Mouse (Mus musculus) stomach, embryonic 16.5 days (tissue): ENCODE measurements around the gene Aimp2. TPM values are rescaled to one million over a fixed set of nuclear protein-coding genes. Genes with fewer than 3 reads are reported as not detected.

Experiments
- ATAC-seq: fragments of 200-750 bp; cut with Nextera tagmentation; 2 replicates; pipeline ENCODE4 v1.8.0; 2017; ENCODE audit warnings: moderate number of reproducible peaks, moderate TSS enrichment; ENCODE audit not compliant: insufficient read depth, low FRiP score
- H3K27ac ChIP-seq: fragments of 300-500 bp; sonication (generic); 2 replicates; pipeline ENCODE4 v1.5.1; 2014; ENCODE audit warnings: low read length
- H3K27me3 ChIP-seq: fragments of 300-500 bp; sonication (generic); 2 replicates; pipeline ENCODE4 v1.6.1; 2014; ENCODE audit warnings: low read length, control low read depth, mixed read lengths; ENCODE audit not compliant: control insufficient read depth, insufficient read depth
- H3K36me3 ChIP-seq: fragments of 300-500 bp; sonication (generic); 2 replicates; pipeline ENCODE4 v1.6.1; 2014; ENCODE audit warnings: low read length; ENCODE audit not compliant: control insufficient read depth, insufficient read depth
- H3K4me1 ChIP-seq: fragments of 300-500 bp; sonication (generic); 2 replicates; pipeline ENCODE4 v1.6.1; 2014; ENCODE audit warnings: low read length, control low read depth, mixed read lengths; ENCODE audit not compliant: control insufficient read depth, insufficient read depth
- H3K4me2 ChIP-seq: fragments of 300-500 bp; sonication (generic); 2 replicates; pipeline ENCODE4 v1.6.1; 2014; ENCODE audit warnings: low read depth, low read length, mixed read lengths
- H3K4me3 ChIP-seq: fragments of 300-500 bp; sonication (generic); replicated peaks from 2 replicates; pipeline ENCODE4 v1.5.1; 2014; ENCODE audit warnings: mild to moderate bottlenecking, low read length
- H3K9ac ChIP-seq: fragments of 300-500 bp; sonication (generic); 2 replicates; pipeline ENCODE4 v1.6.1; 2014; ENCODE audit warnings: low read length
- H3K9me3 ChIP-seq: fragments of 300-500 bp; sonication (generic); replicated peaks from 2 replicates; pipeline ENCODE4 v1.6.1; 2016; ENCODE audit warnings: low read length, control low read depth; ENCODE audit not compliant: control insufficient read depth
- WGBS: fragments of 180-500 bp; shearing (Covaris S2); extraction: QIAGEN DNeasy Blood & Tissue Kit; methylation state at CpG from one replicate; pipeline ENCODE4 v1.1.7; 2014; 5-methylcytosine and 5-hydroxymethylcytosine counted together
- polyA plus RNA-seq: library from polyadenylated mRNA; unstranded; fragments of >200 nt; fragmentation: Nextera tagmentation; extraction: Ambion mirVana; gene quantifications from 2 replicates; pipeline ENCODE4 v1.2.1, GENCODE M21; 2015

The Aimp2 gene
- polyA plus RNA-seq, 1 experiment from 2014 or later, result 95.8 TPM

DNA sequence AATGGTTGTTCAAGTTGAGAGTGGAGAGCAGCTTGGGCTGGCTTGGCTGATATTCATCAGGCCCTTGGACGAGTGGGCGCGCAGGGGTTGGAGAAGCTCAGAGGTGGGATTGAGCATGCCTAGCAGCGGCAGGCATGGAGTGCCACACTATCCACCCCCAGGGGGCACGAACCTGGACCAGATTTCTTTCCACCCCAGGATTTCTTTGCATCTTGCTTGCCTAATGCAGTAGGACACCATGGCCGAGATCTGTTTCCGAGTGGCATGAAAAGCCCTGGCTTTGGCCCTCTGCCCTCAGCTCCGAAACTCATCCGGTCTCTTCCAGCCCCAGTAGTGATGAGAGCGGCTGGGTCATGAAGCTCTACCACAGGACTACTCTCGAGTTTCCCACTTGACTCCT is 23.8 kb upstream of the Aimp2 start:
- 89% methylated on average over 11 of the region's 11 CpGs for WGBS
- Histone ChIP-seq H3K4me1 (no peaks in the 10 kb centered on the region), H3K27ac (no peak overlapping the region), H3K36me3 (0 out of 2 replicates have a peak, but pooled peaks cover 8% of the 10 kb centered on the region), H3K4me2 (no peak overlapping the region), H3K9ac (no peak overlapping the region), H3K9me3 (no peaks in the 10 kb centered on the region), H3K4me3 (no peak overlapping the region), H3K27me3 (no peaks in the 10 kb centered on the region)
- no peak for ATAC-seq

DNA sequence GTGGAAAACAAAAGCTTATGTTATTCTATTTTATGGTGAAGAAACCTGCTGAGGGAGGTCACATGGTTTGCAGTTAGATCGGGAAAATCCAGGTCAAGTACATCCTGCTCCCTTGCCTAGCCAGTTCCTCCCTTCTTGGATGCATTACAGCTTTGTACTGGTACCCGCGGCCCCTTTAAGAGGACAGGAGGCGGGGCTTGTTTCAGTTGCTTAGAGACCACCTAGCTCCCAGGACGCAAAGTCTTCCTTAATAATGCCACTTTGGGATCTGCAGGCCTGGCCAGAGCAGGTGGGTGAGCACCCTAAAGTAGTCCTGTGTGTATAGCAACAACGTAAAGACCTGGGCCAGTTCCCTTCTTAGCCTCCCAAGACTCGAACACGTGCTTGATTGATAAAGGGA is 23.2 kb upstream of the Aimp2 start, which contains the start of gene Rsph10b:
Gene Rsph10b (plus strand): TSS at position 205 of the 400 bp plus-strand sequence.
- H3K4me3 ChIP-seq, result no peak within 1 kb of the TSS
- H3K27me3 ChIP-seq, result no peaks in the 10 kb centered on the region
- no peak within 1 kb of the TSS for H3K4me2 ChIP-seq
- H3K4me1 ChIP-seq, result no peaks in the 10 kb centered on the region
- no peak within 1 kb of the TSS for H3K9ac ChIP-seq
- ATAC-seq, result no peak
- H3K27ac ChIP-seq, result no peak within 1 kb of the TSS
- H3K9me3 ChIP-seq, result no peaks in the 10 kb centered on the region
- 20% methylated on average over 8 of the region's 8 CpGs for WGBS
- H3K36me3 ChIP-seq, result 0 out of 2 replicates have a peak, but pooled peaks cover 8% of the 10 kb centered on the region

DNA sequence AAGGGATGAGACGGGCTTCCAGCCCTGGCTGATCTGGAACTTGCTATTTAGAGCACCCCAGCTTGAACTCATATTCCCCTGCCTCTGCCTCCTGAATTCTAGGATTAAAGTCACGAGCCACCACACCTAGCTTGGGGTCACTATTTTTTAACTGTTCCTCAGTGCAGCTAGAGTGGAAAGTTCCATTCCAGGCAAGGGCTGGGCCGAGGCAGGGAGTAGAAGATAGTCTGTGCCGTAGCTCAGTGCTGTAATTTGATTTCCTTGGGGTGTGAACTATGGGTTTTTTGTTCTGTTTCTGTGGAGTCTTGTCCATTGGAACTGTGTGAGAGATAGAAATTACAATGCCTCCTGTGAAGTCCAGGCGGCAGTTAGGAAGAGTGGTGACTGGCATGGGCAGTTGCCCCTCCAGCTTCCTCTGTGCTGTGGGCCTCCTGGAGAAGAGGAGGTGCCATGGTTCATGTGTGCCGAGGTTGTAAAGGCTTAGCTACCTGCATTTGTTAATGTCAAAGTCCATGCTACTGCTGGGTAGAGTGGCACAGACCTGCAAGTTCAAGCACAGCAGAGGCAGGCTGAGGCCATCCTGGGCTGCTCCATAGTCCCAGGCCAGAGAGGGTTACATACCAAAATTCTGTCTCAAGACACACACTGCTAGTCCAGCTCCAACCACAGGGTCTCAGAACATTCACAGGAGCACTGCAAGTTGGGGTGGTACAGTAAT is 22.4 kb upstream of the Aimp2 start:
- WGBS, result 77% methylated on average over 6 of the region's 6 CpGs
- Histone ChIP-seq H3K4me1 (no peaks in the 10 kb centered on the region), H3K27me3 (no peaks in the 10 kb centered on the region), H3K36me3 (0 out of 2 replicates have a peak, but pooled peaks cover 8% of the 10 kb centered on the region), H3K9me3 (no peaks in the 10 kb centered on the region), H3K9ac (no peak overlapping the region), H3K4me2 (no peak overlapping the region), H3K27ac (no peak overlapping the region), H3K4me3 (no peak overlapping the region)
- no peak for ATAC-seq

DNA sequence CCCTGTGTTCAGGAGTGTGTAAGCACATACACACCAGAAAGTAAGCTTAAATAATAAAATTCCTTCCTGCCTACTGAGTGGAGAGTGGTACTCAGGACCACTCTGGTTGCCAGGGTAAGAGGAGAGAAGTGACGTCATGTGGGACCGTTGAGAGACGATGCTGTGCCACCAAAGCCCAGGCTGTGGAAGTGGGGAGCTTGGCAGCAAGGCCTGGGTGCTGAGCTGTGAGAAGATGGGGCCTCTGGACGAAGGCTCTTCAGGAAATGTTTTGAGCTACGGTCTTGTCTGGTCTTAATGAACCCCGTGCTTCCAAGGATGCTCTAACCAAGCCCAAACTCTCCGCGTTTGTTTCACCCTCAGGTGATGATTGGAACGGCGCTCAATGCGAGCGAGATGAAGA is 21.0 kb upstream of the Aimp2 start:
- WGBS, result 96% methylated on average over 12 of the region's 12 CpGs
- no peak for ATAC-seq
- Histone ChIP-seq H3K27ac (no peak overlapping the region), H3K9me3 (no peaks in the 10 kb centered on the region), H3K27me3 (no peaks in the 10 kb centered on the region), H3K4me3 (no peak overlapping the region), H3K36me3 (0 out of 2 replicates have a peak, but pooled peaks cover 8% of the 10 kb centered on the region), H3K9ac (no peak overlapping the region), H3K4me1 (no peaks in the 10 kb centered on the region), H3K4me2 (no peak overlapping the region)

DNA sequence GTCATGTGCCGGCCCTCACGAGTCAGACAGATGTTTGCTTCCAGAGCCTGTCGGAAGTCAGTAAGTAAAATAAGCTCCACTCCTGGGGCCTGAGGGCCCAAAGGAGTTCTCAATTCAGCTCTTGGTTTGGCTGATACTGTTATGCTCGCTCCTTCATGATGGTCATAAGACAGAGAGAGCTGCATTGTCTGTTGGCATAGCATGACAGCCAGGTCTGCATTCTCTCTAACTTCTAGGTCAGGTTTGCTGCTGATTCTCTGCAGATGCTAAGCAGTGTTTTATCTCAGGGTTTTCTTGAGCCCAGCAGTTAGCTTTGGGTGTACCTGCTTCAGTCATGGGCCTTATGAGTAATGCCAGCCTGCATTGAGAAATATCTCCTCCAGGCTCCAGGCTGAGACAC is 19.6 kb upstream of the Aimp2 start:
- no peak for ATAC-seq
- no peaks in the 10 kb centered on the region for H3K27me3 ChIP-seq
- no peaks in the 10 kb centered on the region for H3K9me3 ChIP-seq
- no peak overlapping the region for H3K9ac ChIP-seq
- H3K4me2 ChIP-seq, result no peak overlapping the region
- H3K36me3 ChIP-seq, result peaks cover 13% of the 10 kb centered on the region; the same call in 1 of the 2 replicates
- no peak overlapping the region for H3K4me3 ChIP-seq
- no peaks in the 10 kb centered on the region for H3K4me1 ChIP-seq
- WGBS, result 80% methylated on average over 4 of the region's 4 CpGs
- no peak overlapping the region for H3K27ac ChIP-seq

DNA sequence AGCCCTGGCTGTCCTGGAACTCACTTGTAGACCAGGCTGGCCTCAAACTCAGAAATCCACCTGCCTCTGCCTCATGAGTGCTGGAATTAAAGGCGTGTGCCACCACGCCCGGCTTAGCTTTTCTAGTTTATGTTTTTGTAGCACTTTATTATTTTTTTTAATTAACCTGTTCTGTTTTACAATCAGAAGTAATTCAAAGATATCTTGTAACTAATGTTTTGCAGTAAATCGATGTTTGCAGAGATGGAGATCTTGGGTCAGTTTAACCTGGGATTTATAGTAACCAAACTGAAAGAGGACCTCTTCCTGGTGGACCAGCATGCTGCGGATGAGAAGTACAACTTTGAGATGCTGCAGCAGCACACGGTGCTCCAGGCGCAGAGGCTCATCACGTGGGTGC is 18.2 kb upstream of the Aimp2 start, which contains the start of gene Gm42421:
Gene Gm42421 (plus strand): TSS at position 301 of the 400 bp plus-strand sequence.
- Histone ChIP-seq H3K4me1 (no peaks in the 10 kb centered on the region), H3K27me3 (no peaks in the 10 kb centered on the region), H3K27ac (no peak within 1 kb of the TSS), H3K9me3 (no peaks in the 10 kb centered on the region), H3K4me3 (no peak within 1 kb of the TSS), H3K9ac (no peak within 1 kb of the TSS), H3K4me2 (no peak within 1 kb of the TSS), H3K36me3 (peaks cover 16% of the 10 kb centered on the region; the same call in 1 of the 2 replicates)
- WGBS, result 94% methylated on average over 8 of the region's 8 CpGs
- no peak for ATAC-seq

DNA sequence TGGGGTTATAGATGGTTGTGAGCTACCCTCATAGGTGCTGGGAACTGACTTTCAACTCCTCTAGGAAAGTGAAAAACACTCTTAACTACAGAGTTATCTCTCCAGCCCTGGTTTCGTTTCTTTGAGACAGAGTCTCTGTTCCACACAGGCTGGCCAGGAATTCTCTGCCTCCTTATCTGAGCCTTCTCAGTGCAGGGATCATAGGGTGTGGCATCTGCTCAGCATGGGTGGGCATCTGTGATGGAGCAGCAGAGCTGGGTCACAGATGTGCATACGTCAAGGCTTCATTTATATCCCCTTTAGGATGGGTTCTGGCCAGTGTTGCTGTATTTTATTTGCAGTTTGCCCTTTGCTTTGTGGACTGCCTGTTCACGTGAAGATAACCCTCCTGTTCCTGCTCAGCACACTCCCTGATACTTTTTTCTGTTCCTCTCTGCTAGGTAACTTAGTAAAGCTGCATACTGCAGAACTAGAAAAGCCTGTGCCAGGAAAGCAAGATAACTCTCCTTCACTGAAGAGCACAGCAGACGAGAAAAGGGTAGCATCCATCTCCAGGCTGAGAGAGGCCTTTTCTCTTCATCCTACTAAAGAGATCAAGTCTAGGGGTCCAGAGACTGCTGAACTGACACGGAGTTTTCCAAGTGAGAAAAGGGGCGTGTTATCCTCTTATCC is 15.3 kb upstream of the Aimp2 start:
- no peak overlapping the region for H3K9ac ChIP-seq
- no peaks in the 10 kb centered on the region for H3K4me1 ChIP-seq
- peaks cover 12% of the 10 kb centered on the region; the same call in 1 of the 2 replicates for H3K36me3 ChIP-seq
- ATAC-seq, result no peak
- no peaks in the 10 kb centered on the region for H3K27me3 ChIP-seq
- no peak overlapping the region for H3K27ac ChIP-seq
- no peak overlapping the region for H3K4me2 ChIP-seq
- no peak overlapping the region for H3K4me3 ChIP-seq
- H3K9me3 ChIP-seq, result no peaks in the 10 kb centered on the region
- WGBS, result 87% methylated on average over 6 of the region's 6 CpGs

DNA sequence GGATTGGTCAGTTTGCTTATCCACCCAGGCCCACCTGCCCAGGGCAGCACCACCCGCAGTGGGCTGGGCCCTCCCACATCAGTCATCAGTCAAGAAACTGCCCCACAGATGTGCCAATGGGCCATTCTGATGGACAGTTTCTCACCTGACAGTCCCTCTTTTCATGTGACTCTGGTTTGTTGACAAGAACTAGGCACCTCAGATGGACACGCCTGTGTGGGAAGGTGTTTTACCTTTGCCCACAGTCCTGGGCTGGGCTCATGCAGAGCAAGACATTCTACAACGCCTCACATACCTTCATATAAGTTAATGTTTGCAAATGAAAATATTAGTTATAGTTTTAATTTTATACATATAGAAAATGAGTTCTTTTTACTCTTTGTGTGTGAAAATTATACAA is 8.5 kb upstream of the Aimp2 start:
- Histone ChIP-seq H3K4me3 (no peak overlapping the region), H3K9ac (no peak overlapping the region), H3K4me1 (no peaks in the 10 kb centered on the region), H3K4me2 (no peak overlapping the region), H3K9me3 (no peaks in the 10 kb centered on the region), H3K27ac (no peak overlapping the region), H3K36me3 (peaks cover 8% of the 10 kb centered on the region), H3K27me3 (no peaks in the 10 kb centered on the region)
- ATAC-seq, result no peak
- WGBS, result 89% methylated on average over 3 of the region's 3 CpGs

DNA sequence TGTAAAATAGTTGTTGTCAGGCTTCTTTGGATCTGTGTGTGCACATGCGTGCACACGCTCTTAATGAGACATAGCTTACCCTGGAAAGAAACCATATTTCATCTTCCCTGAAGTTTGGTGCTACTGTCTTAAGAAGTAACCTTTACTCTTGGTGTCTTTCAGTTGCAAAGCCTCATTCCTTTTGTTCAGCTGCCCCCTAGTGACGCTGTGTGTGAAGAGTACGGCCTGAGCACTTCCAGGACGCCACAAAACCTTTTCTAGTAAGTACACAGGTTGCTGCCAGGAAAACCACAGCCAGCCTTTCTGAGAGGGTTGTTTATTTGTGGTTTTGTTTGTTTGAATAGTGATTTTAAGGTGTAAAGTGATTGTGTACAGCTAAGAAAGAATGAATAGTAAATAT is 7.8 kb upstream of the Aimp2 start:
- WGBS, result 38% methylated on average over 5 of the region's 5 CpGs
- Histone ChIP-seq H3K9me3 (no peaks in the 10 kb centered on the region), H3K36me3 (peaks cover 8% of the 10 kb centered on the region), H3K27ac (no peak overlapping the region), H3K27me3 (no peaks in the 10 kb centered on the region), H3K9ac (no peak overlapping the region), H3K4me1 (no peaks in the 10 kb centered on the region), H3K4me2 (no peak overlapping the region), H3K4me3 (no peak overlapping the region)
- ATAC-seq, result no peak
